Mouse (Mus musculus) thymus, postnatal 0 days (tissue): Measurements from ENCODE around the gene Wipf2. TPM values are rescaled to one million over a fixed set of nuclear protein-coding genes. Genes with fewer than 3 reads are reported as not detected.
"Not testable (repeated sequence)": the region's sequence is repeated elsewhere in the genome, so short reads cannot be mapped to it uniquely, and the experiment has no call there.

ENCODE experiments used
- DNase-seq: peaks from one replicate; pipeline ENCODE4 v3.0.0-alpha.2; 2015; ENCODE audit warnings: low spot score
- polyA plus RNA-seq: library from polyadenylated mRNA; unstranded; fragments of >200 nt; fragmentation: Nextera tagmentation; extraction: Ambion mirVana; gene quantifications from 2 replicates; pipeline ENCODE4 v1.2.1, GENCODE M21; 2015

Wipf2 gene
- polyA plus RNA-seq: 5.6 and 7.5 TPM in 2 replicates

GRCm38 (mm10) chr11:98863028-98863750 is at the start of gene Wipf2:
Gene Wipf2, plus strand, starts transcription at chr11:98863638.
- DNase-seq: peak; percentile 97

GRCm38 (mm10) chr11:98816706-98817239 is 46.7 kb upstream of the Wipf2 start:
- DNase-seq: no peak

GRCm38 (mm10) chr11:98820968-98821367 is 42.5 kb upstream of the Wipf2 start:
- no peak for DNase-seq

GRCm38 (mm10) chr11:98826071-98826470 is 37.4 kb upstream of the Wipf2 start:
- DNase-seq: not testable (repeated sequence)

GRCm38 (mm10) chr11:98827877-98828276 is 35.6 kb upstream of the Wipf2 start:
- DNase-seq: no peak

- peak; percentile 66 for DNase-seq
Measured at GRCm38 (mm10) chr11:98829091-98829775, 34.2 kb upstream of the Wipf2 start.

GRCm38 (mm10) chr11:98829875-98830274 is 33.6 kb upstream of the Wipf2 start:
- DNase-seq: no peak

GRCm38 (mm10) chr11:98835296-98835695 is 28.1 kb upstream of the Wipf2 start:
- no peak for DNase-seq

- DNase-seq: no peak
Measured at GRCm38 (mm10) chr11:98835725-98836124, 27.7 kb upstream of the Wipf2 start.

- DNase-seq: no peak
Measured at GRCm38 (mm10) chr11:98836128-98836527, 27.3 kb upstream of the Wipf2 start.

- DNase-seq: peak; percentile 81
Measured at GRCm38 (mm10) chr11:98836651-98837141, 26.7 kb upstream of the Wipf2 start, which contains the start of gene Rapgefl1. Gene Rapgefl1, plus strand, starts transcription at chr11:98836785.

- peak; percentile 27 for DNase-seq
Measured at GRCm38 (mm10) chr11:98837231-98837704, 26.2 kb upstream of the Wipf2 start.

GRCm38 (mm10) chr11:98837917-98838316 is 25.5 kb upstream of the Wipf2 start:
- DNase-seq: no peak

GRCm38 (mm10) chr11:98838512-98838911 is 24.9 kb upstream of the Wipf2 start:
- no peak for DNase-seq

GRCm38 (mm10) chr11:98839402-98839801 is 24.0 kb upstream of the Wipf2 start:
- no peak for DNase-seq

- peak; percentile 52 for DNase-seq
Measured at GRCm38 (mm10) chr11:98839897-98840296, 23.5 kb upstream of the Wipf2 start.

GRCm38 (mm10) chr11:98846016-98846415 is 17.4 kb upstream of the Wipf2 start:
- DNase-seq: no peak

- no peak for DNase-seq
Measured at GRCm38 (mm10) chr11:98846865-98847604, 16.4 kb upstream of the Wipf2 start.

- DNase-seq: no peak
Measured at GRCm38 (mm10) chr11:98849196-98849894, 14.1 kb upstream of the Wipf2 start.
